Mouse (Mus musculus) heart, embryonic 15.5 days (tissue): Measurements from ENCODE around the gene Dyrk3. TPM values are rescaled to one million over a fixed set of nuclear protein-coding genes. Genes with fewer than 3 reads are reported as not detected.

ENCODE experiments used
- ATAC-seq: fragments of 200-750 bp; cut with Nextera tagmentation; replicated peaks from 2 replicates; pipeline ENCODE4 v1.8.0; 2017; ENCODE audit warnings: low read depth, moderate TSS enrichment; ENCODE audit not compliant: insufficient number of reproducible peaks, insufficient read depth, low FRiP score
- H3K27ac ChIP-seq: fragments of 300-500 bp; sonication (generic); 2 replicates; pipeline ENCODE4 v1.5.1; 2015; ENCODE audit warnings: mild to moderate bottlenecking, inconsistent platforms
- H3K27me3 ChIP-seq: fragments of 300-500 bp; sonication (generic); 2 replicates; pipeline ENCODE4 v1.6.1; 2015; ENCODE audit warnings: inconsistent platforms
- H3K36me3 ChIP-seq: fragments of 300-500 bp; sonication (generic); 2 replicates; pipeline ENCODE4 v1.6.1; 2015; ENCODE audit warnings: mild to moderate bottlenecking, inconsistent platforms
- H3K4me1 ChIP-seq: fragments of 300-500 bp; sonication (generic); replicated peaks from 2 replicates; pipeline ENCODE4 v1.6.1; 2015; ENCODE audit warnings: inconsistent platforms
- H3K4me2 ChIP-seq: fragments of 300-500 bp; sonication (generic); 2 replicates; pipeline ENCODE4 v1.6.1; 2015; ENCODE audit warnings: inconsistent platforms, mild to moderate bottlenecking, moderate library complexity
- H3K4me3 ChIP-seq: fragments of 300-500 bp; sonication (generic); 2 replicates; pipeline ENCODE4 v1.5.1; 2015; ENCODE audit warnings: mild to moderate bottlenecking, inconsistent platforms
- H3K9ac ChIP-seq: fragments of 300-500 bp; sonication (generic); 2 replicates; pipeline ENCODE4 v1.6.1; 2015; ENCODE audit warnings: mild to moderate bottlenecking, inconsistent platforms
- H3K9me3 ChIP-seq: fragments of 300-500 bp; sonication (generic); replicated peaks from 2 replicates; pipeline ENCODE4 v1.6.1; 2016; ENCODE audit warnings: inconsistent platforms
- WGBS: fragments of 180-500 bp; shearing (Covaris S2); methylation state at CpG from one replicate; pipeline ENCODE4 v1.1.7; 2015; ENCODE audit warnings: mixed read lengths; 5-methylcytosine and 5-hydroxymethylcytosine counted together
- polyA plus RNA-seq: library from polyadenylated mRNA; unstranded; fragments of >200 nt; fragmentation: Nextera tagmentation; extraction: Ambion mirVana; gene quantifications from 2 replicates; pipeline ENCODE4 v1.2.1, GENCODE M21; 2015

Gene Dyrk3
- 1.7 and 2.5 TPM in 2 replicates for polyA plus RNA-seq

DNA sequence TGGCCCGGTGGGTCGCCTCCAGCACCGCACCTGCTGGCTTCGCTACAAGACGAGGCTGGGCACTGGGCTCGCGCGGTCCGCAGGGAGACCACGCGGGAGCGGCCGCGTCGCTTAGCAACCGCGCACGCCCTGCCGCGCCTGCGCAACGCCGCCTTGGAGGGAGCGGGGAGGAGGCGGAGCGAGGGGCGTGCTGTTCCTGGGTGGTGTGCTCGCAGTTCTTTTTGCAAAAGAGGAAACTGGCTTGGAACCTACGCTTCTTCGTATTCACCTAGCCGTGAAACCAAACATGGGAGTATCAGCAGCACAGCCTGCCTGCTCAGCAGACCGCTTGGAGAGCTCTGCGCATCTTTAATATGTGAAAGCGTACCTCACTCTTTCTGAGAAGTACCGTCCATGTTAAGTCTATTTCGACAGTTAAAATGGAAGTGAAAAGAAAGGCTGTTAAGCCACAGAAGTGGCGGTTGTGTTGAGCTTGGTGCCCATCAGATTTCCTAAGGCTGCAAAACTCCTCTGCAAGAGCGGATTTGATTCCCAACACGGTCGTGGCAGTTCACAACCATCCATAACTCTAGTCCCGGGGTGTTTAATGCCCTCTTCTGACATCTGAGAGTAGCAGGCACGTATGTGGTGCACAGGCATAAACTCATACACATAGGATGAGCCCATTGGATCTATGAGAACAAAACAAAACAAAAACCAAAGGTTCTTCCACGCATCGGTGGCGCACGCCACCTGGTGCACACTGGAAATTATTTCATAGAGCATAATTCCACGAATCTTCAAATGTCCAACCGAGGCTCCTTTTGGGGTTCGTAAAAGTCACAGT is at the start of gene Dyrk3:
Gene Dyrk3, minus strand, starts transcription at position 150 of the 826 bp plus-strand sequence.
- Histone ChIP-seq H3K9ac (peak within 1 kb of the TSS; percentile 80), H3K9me3 (no peaks in the 10 kb centered on the region), H3K36me3 (no peaks in the 10 kb centered on the region), H3K4me1 (peaks cover 12% of the 10 kb centered on the region; the same call in 1 of the 2 replicates), H3K27me3 (no peaks in the 10 kb centered on the region), H3K27ac (peak within 1 kb of the TSS; percentile 86), H3K4me3 (peak within 1 kb of the TSS; percentile 95), H3K4me2 (peak within 1 kb of the TSS; percentile 95)
- peak; percentile 93 for ATAC-seq
- WGBS: 4% methylated on average over 49 of the region's 49 CpGs

DNA sequence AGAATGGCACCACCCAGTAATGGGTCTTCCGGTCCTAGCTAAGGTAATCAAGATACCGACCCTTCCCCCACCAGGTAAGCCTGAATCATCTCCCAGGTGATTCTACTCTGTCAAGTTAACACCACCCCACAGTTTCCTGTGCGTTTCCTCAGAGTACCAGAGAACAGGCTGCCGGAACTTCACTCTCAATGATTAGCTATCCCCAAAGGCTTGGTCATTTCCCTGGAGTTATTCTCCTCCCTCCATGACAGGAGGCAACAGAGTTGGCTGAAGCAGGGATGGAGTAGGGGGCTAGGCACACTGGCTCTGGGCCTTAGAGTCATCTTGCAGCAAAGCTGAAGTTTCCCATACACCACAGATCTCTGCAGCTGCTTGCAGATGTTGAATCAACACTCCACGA is 49.7 kb upstream of the Dyrk3 start:
- H3K9me3 ChIP-seq: no peaks in the 10 kb centered on the region
- H3K4me1 ChIP-seq: peaks cover 42% of the 10 kb centered on the region
- no peak overlapping the region for H3K27ac ChIP-seq
- no peaks in the 10 kb centered on the region for H3K36me3 ChIP-seq
- no peaks in the 10 kb centered on the region for H3K27me3 ChIP-seq
- ATAC-seq: no peak
- H3K4me3 ChIP-seq: no peak overlapping the region
- H3K4me2 ChIP-seq: no peak overlapping the region
- 89% methylated on average over 5 of the region's 5 CpGs for WGBS
- H3K9ac ChIP-seq: no peak overlapping the region

- Histone ChIP-seq H3K36me3 (no peaks in the 10 kb centered on the region), H3K4me1 (peaks cover 42% of the 10 kb centered on the region), H3K9ac (no peak overlapping the region), H3K4me2 (no peak overlapping the region), H3K4me3 (no peak overlapping the region), H3K9me3 (no peaks in the 10 kb centered on the region), H3K27me3 (no peaks in the 10 kb centered on the region), H3K27ac (no peak overlapping the region)
- ATAC-seq: no peak
- WGBS: 77% methylated on average over 6 of the region's 6 CpGs
Measured at GRCm38 (mm10) chr1:131186995-131187394, 48.9 kb upstream of the Dyrk3 start.

- H3K27ac ChIP-seq: peak overlapping the region; percentile 34
- WGBS: 36% methylated on average over 13 of the region's 13 CpGs
Measured at GRCm38 (mm10) chr1:131185821-131186506, 47.8 kb upstream of the Dyrk3 start.

DNA sequence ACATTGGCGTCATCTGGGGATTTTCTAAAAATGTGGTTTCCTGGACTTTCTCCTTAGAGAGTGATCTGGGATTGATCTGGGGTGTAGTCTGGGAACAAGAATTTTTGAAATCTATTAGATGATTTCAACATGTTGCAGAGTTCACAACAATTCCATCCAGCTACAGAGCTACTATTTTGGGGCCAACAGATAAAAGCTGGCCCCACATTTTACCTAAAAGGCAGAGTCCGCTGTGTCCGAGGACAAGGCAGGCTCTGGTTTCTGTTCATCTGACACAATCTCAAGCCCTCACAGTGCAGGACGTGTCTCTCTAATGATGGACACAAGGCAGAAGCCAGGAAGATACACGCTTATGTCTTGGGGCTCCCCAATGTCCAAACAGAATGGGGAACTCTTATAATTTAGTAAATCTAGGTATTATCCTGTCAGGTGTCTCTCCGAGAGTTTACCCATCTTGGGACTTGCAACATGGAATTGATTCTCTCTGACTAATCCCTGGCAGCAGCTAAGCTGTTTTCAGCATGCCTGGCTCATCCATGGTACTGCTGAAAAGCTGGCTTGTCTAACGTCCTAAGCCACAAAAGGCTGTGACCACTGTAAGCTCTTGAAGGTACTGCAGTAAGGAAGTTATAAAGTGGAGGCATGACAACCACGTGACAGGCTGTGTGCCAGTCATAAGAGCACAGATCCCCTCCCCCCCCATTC is 47.0 kb upstream of the Dyrk3 start:
- no peak overlapping the region for H3K4me3 ChIP-seq
- no peak for ATAC-seq
- no peaks in the 10 kb centered on the region for H3K9me3 ChIP-seq
- H3K36me3 ChIP-seq: peaks cover 1% of the 10 kb centered on the region; the same call in 1 of the 2 replicates
- no peaks in the 10 kb centered on the region for H3K27me3 ChIP-seq
- H3K4me1 ChIP-seq: peaks cover 42% of the 10 kb centered on the region
- WGBS: 41% methylated on average over 8 of the region's 8 CpGs
- H3K4me2 ChIP-seq: peak overlapping the region; percentile 1; the same call in 1 of the 2 replicates
- no peak overlapping the region for H3K27ac ChIP-seq
- no peak overlapping the region for H3K9ac ChIP-seq

More at GRCm38 (mm10) chr1:131185821-131186506, 47.8 kb upstream of the Dyrk3 start:
- Histone ChIP-seq H3K9me3 (no peaks in the 10 kb centered on the region), H3K36me3 (no peaks in the 10 kb centered on the region), H3K27me3 (no peaks in the 10 kb centered on the region), H3K4me3 (no peak overlapping the region), H3K4me2 (peak overlapping the region; percentile 39), H3K4me1 (peaks cover 42% of the 10 kb centered on the region), H3K9ac (no peak overlapping the region)
- 0 out of 2 replicates have a peak, but pooled peaks have one; percentile 32 for ATAC-seq

GRCm38 (mm10) chr1:131184253-131184955 is 46.3 kb upstream of the Dyrk3 start:
- 55% methylated on average over 9 of the region's 9 CpGs for WGBS
- Histone ChIP-seq H3K27me3 (no peaks in the 10 kb centered on the region), H3K4me3 (no peak overlapping the region), H3K9ac (no peak overlapping the region), H3K27ac (peak overlapping the region; percentile 5; the same call in 1 of the 2 replicates), H3K36me3 (peaks cover 8% of the 10 kb centered on the region), H3K9me3 (no peaks in the 10 kb centered on the region), H3K4me1 (peaks cover 39% of the 10 kb centered on the region), H3K4me2 (no peak overlapping the region)
- ATAC-seq: no peak

DNA sequence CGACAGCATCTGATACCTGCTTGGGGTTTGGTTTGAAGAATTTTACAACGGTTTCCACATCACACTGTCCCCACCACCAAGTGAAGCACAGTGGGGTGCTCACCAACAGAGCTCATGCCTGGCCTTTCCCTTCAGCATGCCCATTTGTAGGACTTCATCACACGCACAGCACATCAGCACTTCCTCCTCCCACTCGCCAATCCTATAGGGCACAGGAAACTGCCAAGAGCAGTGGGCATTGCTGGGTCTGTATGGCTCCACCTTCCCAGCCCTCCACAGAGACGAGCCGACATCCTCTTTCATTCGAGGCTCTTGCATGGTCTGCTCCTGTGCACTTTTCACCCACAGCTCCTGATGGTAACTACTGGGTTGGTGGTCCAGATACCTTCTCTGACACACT is 45.1 kb upstream of the Dyrk3 start:
- H3K9ac ChIP-seq: no peak overlapping the region
- no peak overlapping the region for H3K27ac ChIP-seq
- no peak overlapping the region for H3K4me2 ChIP-seq
- H3K36me3 ChIP-seq: peaks cover 13% of the 10 kb centered on the region
- no peaks in the 10 kb centered on the region for H3K27me3 ChIP-seq
- 81% methylated on average over 7 of the region's 7 CpGs for WGBS
- peaks cover 32% of the 10 kb centered on the region for H3K4me1 ChIP-seq
- H3K9me3 ChIP-seq: no peaks in the 10 kb centered on the region
- ATAC-seq: no peak
- no peak overlapping the region for H3K4me3 ChIP-seq

DNA sequence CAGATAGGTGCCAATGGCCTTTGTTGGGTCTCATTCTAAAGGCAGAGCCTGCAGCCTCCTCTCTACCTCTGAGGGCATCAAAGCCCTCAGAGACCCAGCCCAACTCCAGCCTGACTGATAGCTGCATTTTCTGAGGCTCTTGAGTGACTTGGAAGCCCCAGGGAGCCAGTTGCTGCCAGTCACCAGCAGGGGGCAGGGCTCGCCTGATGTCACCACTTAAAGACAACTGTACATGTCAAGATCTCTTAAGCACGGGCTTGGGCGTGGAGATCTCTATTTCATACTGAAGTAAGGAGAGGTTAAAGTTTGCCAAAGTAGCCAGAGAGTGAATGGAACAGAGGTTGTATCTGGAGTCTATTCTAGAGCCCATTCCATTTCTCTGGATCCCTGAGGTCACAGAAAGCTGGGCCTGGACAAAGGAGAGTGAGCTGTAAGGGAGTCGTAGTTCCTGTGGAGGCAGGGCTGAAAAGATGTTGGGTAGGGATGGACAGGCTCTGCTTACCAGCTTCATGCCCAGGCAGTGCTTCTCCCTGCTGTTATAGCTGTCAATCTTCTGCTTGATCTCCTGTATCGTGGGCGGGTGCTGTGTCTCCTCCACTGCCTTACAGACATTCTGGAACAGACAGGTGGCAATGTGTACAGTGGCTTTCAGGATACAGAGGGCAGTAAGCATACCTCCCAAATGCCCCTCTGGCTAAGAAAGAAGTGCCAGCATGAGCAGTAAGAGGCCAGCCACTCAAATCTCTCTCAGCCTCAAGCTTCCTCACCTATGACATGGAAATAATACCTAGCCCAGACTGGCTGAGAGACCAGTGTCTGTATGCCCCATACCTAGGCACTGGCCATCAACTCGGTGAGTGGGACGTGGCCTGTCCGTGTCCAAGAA is 43.7 kb upstream of the Dyrk3 start:
- no peak overlapping the region for H3K4me2 ChIP-seq
- peaks cover 31% of the 10 kb centered on the region for H3K4me1 ChIP-seq
- H3K36me3 ChIP-seq: peaks cover 17% of the 10 kb centered on the region
- H3K27ac ChIP-seq: no peak overlapping the region
- no peak overlapping the region for H3K4me3 ChIP-seq
- H3K9me3 ChIP-seq: no peaks in the 10 kb centered on the region
- ATAC-seq: no peak
- H3K27me3 ChIP-seq: no peaks in the 10 kb centered on the region
- H3K9ac ChIP-seq: no peak overlapping the region
- 55% methylated on average over 9 of the region's 9 CpGs for WGBS

- 89% methylated on average over 7 of the region's 7 CpGs for WGBS
- H3K4me1 ChIP-seq: peaks cover 20% of the 10 kb centered on the region
- H3K27me3 ChIP-seq: no peaks in the 10 kb centered on the region
- H3K36me3 ChIP-seq: peaks cover 31% of the 10 kb centered on the region
- no peaks in the 10 kb centered on the region for H3K9me3 ChIP-seq
- H3K4me3 ChIP-seq: no peak overlapping the region
- H3K27ac ChIP-seq: no peak overlapping the region
- no peak for ATAC-seq
- H3K4me2 ChIP-seq: no peak overlapping the region
- H3K9ac ChIP-seq: no peak overlapping the region
Measured at GRCm38 (mm10) chr1:131180386-131180785, 42.2 kb upstream of the Dyrk3 start.

DNA sequence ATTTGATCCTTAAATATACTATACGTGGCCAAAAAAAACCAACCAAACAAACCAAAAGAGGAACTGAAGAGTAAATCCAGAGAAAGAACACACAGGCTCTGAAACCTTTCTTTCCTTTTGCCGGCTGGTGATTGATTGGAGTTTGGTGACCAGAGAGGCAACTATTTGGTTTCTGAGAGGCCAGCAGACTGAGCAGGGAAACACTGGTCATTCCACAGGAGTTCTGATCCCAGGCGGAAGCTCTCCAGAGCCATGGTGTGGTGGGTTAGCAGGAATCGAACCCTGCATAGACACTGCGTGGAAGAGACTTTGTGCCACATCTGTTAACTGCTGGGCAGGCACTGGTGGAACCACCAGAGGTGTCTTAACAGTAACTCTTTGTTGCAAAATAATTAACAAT is 39.9 kb upstream of the Dyrk3 start:
- no peak overlapping the region for H3K4me2 ChIP-seq
- no peak overlapping the region for H3K27ac ChIP-seq
- ATAC-seq: no peak
- H3K4me3 ChIP-seq: no peak overlapping the region
- H3K9ac ChIP-seq: no peak overlapping the region
- H3K9me3 ChIP-seq: no peaks in the 10 kb centered on the region
- no peaks in the 10 kb centered on the region for H3K4me1 ChIP-seq
- peaks cover 39% of the 10 kb centered on the region for H3K36me3 ChIP-seq
- H3K27me3 ChIP-seq: no peaks in the 10 kb centered on the region
- WGBS: 77% methylated on average over 5 of the region's 5 CpGs
